Mouse (Mus musculus) kidney, adult 2 months (tissue): ENCODE results near the gene Med12l.

Experiments
- CTCF ChIP-seq: fragments of 200-500 bp; conservative IDR thresholded peaks from 2 replicates; pipeline ENCODE4 v1.5.1; 2011; ENCODE audit warnings: low read depth, mild to moderate bottlenecking, control low read depth, low read length, moderate library complexity, mixed read lengths; ENCODE audit not compliant: insufficient read depth, insufficient read length
- POLR2A ChIP-seq: fragments of 200-500 bp; IDR thresholded peaks from one replicate; pipeline ENCODE4 v1.6.1; 2011; ENCODE audit warnings: low read depth, low read length, control low read depth

GRCm38 (mm10) chr3:59175234-59175633 lies 169.6 kb downstream of the Med12l start:
- TF ChIP-seq CTCF (peak; percentile 77), POLR2A (no peak)
